Mouse (Mus musculus): ENCODE measurements around the gene Aknad1. TPM values are rescaled to one million over a fixed set of nuclear protein-coding genes. Genes with fewer than 3 reads are reported as not detected.
A peak's percentile ranks its signal among the peaks of the same experiment; 100 is the strongest.

The Aknad1 gene
- polyA plus RNA-seq, 1 experiment from 2014 or later: 0.13 TPM

DNA sequence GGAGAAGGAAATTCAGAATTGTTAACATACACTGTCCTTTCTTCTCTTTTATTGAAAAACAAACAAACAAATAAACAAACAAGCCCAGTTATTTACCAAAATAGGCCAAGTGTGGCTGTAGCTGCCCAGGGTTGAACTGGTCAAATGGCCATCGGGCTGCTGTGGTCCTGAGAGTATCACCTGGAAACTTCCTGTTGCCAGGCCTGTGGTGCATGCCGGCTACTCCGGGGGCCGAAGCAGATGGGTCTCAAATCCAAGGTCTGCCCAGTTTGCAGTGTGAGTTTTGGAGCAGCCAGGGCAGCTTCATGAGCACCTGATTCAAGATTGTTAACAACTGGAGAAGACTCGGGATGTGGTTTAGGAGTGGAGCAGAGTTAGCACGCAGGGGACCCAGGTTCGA lies 26.0 kb downstream of the Aknad1 start:
- H3K4me1 ChIP-seq (ENCODE audit: insufficient read depth): peaks cover 13% of the 10 kb centered on the region; the same call in 1 of the 2 replicates
- no peaks in the 10 kb centered on the region for H3K27me3 ChIP-seq (ENCODE audit: insufficient read depth, low read length)
- TF ChIP-seq EP300 (IDR thresholded peaks at IDR 0.05; ENCODE audit: low read depth) (no peak), CTCF (IDR thresholded peaks at IDR 0.05; ENCODE audit: low read depth) (no peak)
- no peak overlapping the region for H3K9ac ChIP-seq (replicated peaks)
- no peaks in the 10 kb centered on the region for H3K36me3 ChIP-seq (replicated peaks; ENCODE audit: insufficient read depth, low read length)
- no peak overlapping the region for H3K4me2 ChIP-seq (ENCODE audit: low read depth, low read length)
- 77% methylated on average over 7 of the region's 7 CpGs for WGBS (ENCODE audit: insufficient replicate concordance)
- H3K4me3 ChIP-seq (ENCODE audit: low read depth, low read length): no peak overlapping the region
- DNase-seq (no peak), ATAC-seq (no peak)
- H3K9me3 ChIP-seq (ENCODE audit: low read length): no peaks in the 10 kb centered on the region
- no peak overlapping the region for H3K27ac ChIP-seq (ENCODE audit: low read depth)

DNA sequence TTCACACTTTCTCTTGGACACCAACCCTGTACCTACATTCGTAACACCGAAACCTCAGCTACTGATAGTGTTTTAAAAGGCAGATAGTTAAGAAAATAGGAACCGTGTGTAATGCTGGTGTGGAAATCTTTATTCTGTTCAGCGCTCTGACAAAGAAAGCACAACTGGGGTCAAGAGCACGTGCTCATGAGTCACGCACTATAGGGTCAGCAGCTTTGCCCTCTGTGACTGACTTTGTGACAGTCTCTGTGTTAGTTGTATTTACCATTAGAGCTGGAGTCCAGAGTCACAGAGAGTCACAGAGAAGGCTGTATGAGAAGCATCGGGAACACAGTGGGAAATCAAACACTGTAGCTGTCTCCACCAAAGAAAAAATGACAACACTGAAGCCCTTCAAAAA lies 27.5 kb downstream of the Aknad1 start:
- H3K9ac ChIP-seq (replicated peaks): no peak overlapping the region
- TF ChIP-seq EP300 (IDR thresholded peaks at IDR 0.05; ENCODE audit: low read depth) (no peak), CTCF (IDR thresholded peaks at IDR 0.05; ENCODE audit: low read depth) (no peak)
- DNase-seq (no peak), ATAC-seq (peak; percentile 77)
- H3K36me3 ChIP-seq (replicated peaks; ENCODE audit: insufficient read depth, low read length): no peaks in the 10 kb centered on the region
- 50% methylated on average over 7 of the region's 7 CpGs for WGBS (ENCODE audit: insufficient replicate concordance)
- H3K4me1 ChIP-seq (ENCODE audit: insufficient read depth): peaks cover 13% of the 10 kb centered on the region; the same call in 1 of the 2 replicates
- no peaks in the 10 kb centered on the region for H3K27me3 ChIP-seq (ENCODE audit: insufficient read depth, low read length)
- H3K27ac ChIP-seq (ENCODE audit: low read depth): no peak overlapping the region
- H3K4me3 ChIP-seq (ENCODE audit: low read depth, low read length): no peak overlapping the region
- H3K9me3 ChIP-seq (ENCODE audit: low read length): no peaks in the 10 kb centered on the region
- no peak overlapping the region for H3K4me2 ChIP-seq (ENCODE audit: low read depth, low read length)

DNA sequence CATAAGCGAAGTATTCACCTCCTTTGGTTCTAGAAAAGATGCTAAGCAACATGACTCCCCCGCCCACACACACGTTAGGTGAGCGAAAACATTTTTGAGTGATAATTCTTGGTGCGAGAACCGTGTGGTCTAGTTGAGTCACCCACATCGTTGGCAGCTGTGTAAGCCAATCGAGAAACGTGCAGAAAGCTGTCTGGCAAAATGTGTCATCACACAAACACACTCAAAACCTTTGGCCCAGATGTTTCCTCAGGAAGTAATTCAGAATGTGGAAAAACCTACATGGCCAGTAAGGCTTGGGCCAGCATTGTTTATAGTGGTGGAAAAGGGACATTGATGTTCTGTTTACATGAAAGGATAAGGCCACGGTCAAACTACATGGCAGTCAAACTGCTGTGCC lies 28.0 kb downstream of the Aknad1 start:
- no peak overlapping the region for H3K4me2 ChIP-seq (ENCODE audit: low read depth, low read length)
- ATAC-seq: peak; percentile 58
- H3K27me3 ChIP-seq (ENCODE audit: insufficient read depth, low read length): no peaks in the 10 kb centered on the region
- H3K27ac ChIP-seq (ENCODE audit: low read depth): no peak overlapping the region
- H3K4me3 ChIP-seq (ENCODE audit: low read depth, low read length): no peak overlapping the region
- DNase-seq: no peak
- 31% methylated on average over 10 of the region's 10 CpGs for WGBS (ENCODE audit: insufficient replicate concordance)
- no peak overlapping the region for H3K9ac ChIP-seq (replicated peaks)
- H3K36me3 ChIP-seq (replicated peaks; ENCODE audit: insufficient read depth, low read length): no peaks in the 10 kb centered on the region
- peaks cover 13% of the 10 kb centered on the region; the same call in 1 of the 2 replicates for H3K4me1 ChIP-seq (ENCODE audit: insufficient read depth)
- no peak for TF ChIP-seq EP300 (IDR thresholded peaks at IDR 0.05; ENCODE audit: low read depth)
- no peak for TF ChIP-seq CTCF (IDR thresholded peaks at IDR 0.05; ENCODE audit: low read depth)
- no peaks in the 10 kb centered on the region for H3K9me3 ChIP-seq (ENCODE audit: low read length)

DNA sequence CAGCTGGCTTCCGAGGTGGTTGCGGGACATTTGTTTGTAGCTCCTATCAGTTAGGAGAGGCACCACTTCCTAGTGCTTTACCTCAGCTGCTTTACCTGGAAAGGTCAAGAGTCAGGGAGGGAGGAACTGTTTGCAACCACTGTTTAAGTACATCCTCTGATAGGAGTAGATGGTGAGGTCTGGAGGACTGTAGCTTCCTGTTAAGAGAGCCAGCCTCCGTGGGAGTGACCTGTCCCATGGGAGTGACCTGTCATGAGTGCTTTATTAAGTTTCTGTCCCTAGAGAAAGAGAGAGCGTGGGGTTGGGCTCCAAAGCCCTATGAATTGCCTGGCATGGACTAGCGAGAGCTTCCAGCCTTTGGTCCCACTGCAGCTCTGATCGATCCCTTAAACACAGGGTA lies 30.1 kb downstream of the Aknad1 start:
- Histone ChIP-seq H3K27me3 (ENCODE audit: insufficient read depth, low read length) (no peaks in the 10 kb centered on the region), H3K4me3 (ENCODE audit: low read depth, low read length) (no peak overlapping the region), H3K4me2 (ENCODE audit: low read depth, low read length) (no peak overlapping the region), H3K9ac (replicated peaks) (no peak overlapping the region), H3K36me3 (replicated peaks; ENCODE audit: insufficient read depth, low read length) (no peaks in the 10 kb centered on the region), H3K4me1 (ENCODE audit: insufficient read depth) (peaks cover 13% of the 10 kb centered on the region; the same call in 1 of the 2 replicates), H3K27ac (ENCODE audit: low read depth) (no peak overlapping the region), H3K9me3 (ENCODE audit: low read length) (no peaks in the 10 kb centered on the region)
- 56% methylated on average over 6 of the region's 6 CpGs for WGBS (ENCODE audit: insufficient replicate concordance)
- DNase-seq (no peak), ATAC-seq (no peak)
- TF ChIP-seq CTCF (IDR thresholded peaks at IDR 0.05; ENCODE audit: low read depth): no peak

DNA sequence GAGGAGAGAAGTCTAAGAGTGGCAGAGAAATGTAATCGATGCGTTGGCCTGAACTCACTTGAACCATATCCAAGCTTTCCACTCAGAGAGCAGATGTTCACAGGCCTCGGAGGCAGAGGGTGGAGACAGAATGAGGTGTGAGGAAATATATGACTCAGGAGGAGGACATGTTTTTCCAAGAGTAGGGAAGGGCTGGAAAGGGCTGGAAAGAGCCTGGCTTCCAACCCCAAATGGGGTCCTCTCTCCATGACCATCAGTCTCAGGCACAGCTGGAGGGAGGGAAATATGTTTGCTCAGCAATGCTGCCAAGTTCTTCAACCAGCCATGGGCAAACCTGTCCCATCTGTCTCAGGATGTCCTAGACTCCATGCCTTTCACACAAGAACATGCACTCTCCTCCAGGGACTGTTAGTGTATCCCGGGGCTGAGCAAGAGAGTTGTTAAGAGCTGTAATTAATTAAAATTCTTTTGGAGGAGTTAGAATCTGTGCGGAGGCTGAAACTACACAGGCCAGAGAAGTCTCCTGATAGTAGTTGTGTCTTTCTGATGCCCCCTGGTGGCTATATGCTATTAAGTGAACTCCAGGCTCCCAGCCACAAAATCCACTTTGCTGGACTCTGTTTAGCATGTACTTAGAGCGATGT lies 31.4 kb downstream of the Aknad1 start:
- DNase-seq: peak; percentile 63

DNA sequence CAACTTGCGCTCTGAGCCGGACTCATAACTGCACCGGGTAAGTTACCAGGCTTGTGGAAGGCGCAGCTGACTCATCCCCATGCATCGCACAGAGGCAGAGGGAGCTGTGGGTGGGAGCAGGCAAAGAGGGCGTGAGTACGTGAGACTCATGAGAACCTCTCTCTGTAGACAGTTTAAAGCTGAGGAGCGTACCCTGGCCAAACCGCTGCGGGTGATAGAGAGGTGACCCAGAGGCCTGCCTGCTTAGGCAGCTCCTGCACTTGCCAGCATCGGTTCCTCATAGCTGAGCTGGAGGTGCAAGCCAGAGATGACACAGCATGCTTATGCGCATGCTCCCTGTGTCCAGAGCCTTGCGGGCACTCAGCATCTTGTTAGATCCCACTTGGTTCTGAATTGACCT lies 32.8 kb downstream of the Aknad1 start:
- ATAC-seq (no peak), DNase-seq (no peak)
- H3K9ac ChIP-seq (replicated peaks): no peak overlapping the region
- 81% methylated on average over 13 of the region's 13 CpGs for WGBS (ENCODE audit: insufficient replicate concordance)
- no peak overlapping the region for H3K4me3 ChIP-seq (ENCODE audit: low read depth, low read length)
- H3K4me2 ChIP-seq (ENCODE audit: low read depth, low read length): no peak overlapping the region
- H3K27me3 ChIP-seq (ENCODE audit: insufficient read depth, low read length): no peaks in the 10 kb centered on the region
- peaks cover 3% of the 10 kb centered on the region; the same call in 1 of the 2 replicates for H3K4me1 ChIP-seq (ENCODE audit: insufficient read depth)
- no peaks in the 10 kb centered on the region for H3K9me3 ChIP-seq (ENCODE audit: low read length)
- TF ChIP-seq CTCF (IDR thresholded peaks at IDR 0.05; ENCODE audit: low read depth): no peak
- TF ChIP-seq EP300 (IDR thresholded peaks at IDR 0.05; ENCODE audit: low read depth): no peak
- no peaks in the 10 kb centered on the region for H3K36me3 ChIP-seq (replicated peaks; ENCODE audit: insufficient read depth, low read length)
- H3K27ac ChIP-seq (ENCODE audit: low read depth): no peak overlapping the region

More for the DNA sequence above, 31.4 kb downstream of the Aknad1 start:
- Histone ChIP-seq H3K4me3 (ENCODE audit: low read depth, low read length) (no peak overlapping the region), H3K9ac (replicated peaks) (no peak overlapping the region), H3K9me3 (ENCODE audit: low read length) (no peaks in the 10 kb centered on the region), H3K27ac (ENCODE audit: low read depth) (no peak overlapping the region), H3K36me3 (replicated peaks; ENCODE audit: insufficient read depth, low read length) (no peaks in the 10 kb centered on the region), H3K27me3 (ENCODE audit: insufficient read depth, low read length) (no peaks in the 10 kb centered on the region), H3K4me1 (ENCODE audit: insufficient read depth) (peaks cover 3% of the 10 kb centered on the region; the same call in 1 of the 2 replicates), H3K4me2 (ENCODE audit: low read depth, low read length) (no peak overlapping the region)
- 50% methylated on average over 6 of the region's 6 CpGs for WGBS (ENCODE audit: insufficient replicate concordance)
- TF ChIP-seq EP300 (IDR thresholded peaks at IDR 0.05; ENCODE audit: low read depth) (no peak), CTCF (IDR thresholded peaks at IDR 0.05; ENCODE audit: low read depth) (peak; percentile 79)
- peak; percentile 62 for ATAC-seq

Data from liver, postnatal 0 days (tissue).